Mouse (Mus musculus) lung, adult 18-20 months (tissue): ENCODE measurements at regions not wholly inside any gene's neighbourhood (a gene's known extent, or its start where the extent isn't known, plus 50 kb on each side); places are given as distances from the start of the nearest gene placed in this dataset.

ENCODE experiments used
- DNase-seq, 2 experiments: peaks; one replicate each; pipeline ENCODE4 v3.0.0; 2022; ENCODE audit warnings: mixed read lengths in 2 of 2

GRCm38 (mm10) chr6:51169971-51170411 lies 262.5 kb upstream of the Nfe2l3 start:
- peak in 1 of 2 experiments; percentile 31 for DNase-seq

GRCm38 (mm10) chr6:51170414-51170813 lies 262.1 kb upstream of the Nfe2l3 start:
- DNase-seq: peak; percentile 59 to 67

- peak; percentile 55 to 65 for DNase-seq
Measured at GRCm38 (mm10) chr6:51170871-51171270, 261.6 kb upstream of the Nfe2l3 start.

GRCm38 (mm10) chr6:51171761-51172160 lies 260.7 kb upstream of the Nfe2l3 start:
- DNase-seq: peak in 1 of 2 experiments; percentile 32

GRCm38 (mm10) chr6:51172331-51172791 lies 260.1 kb upstream of the Nfe2l3 start:
- DNase-seq: peak in 1 of 2 experiments; percentile 10

GRCm38 (mm10) chr6:51172856-51173619 lies 259.4 kb upstream of the Nfe2l3 start:
- peak; percentile 88 to 90 for DNase-seq

GRCm38 (mm10) chr6:51173620-51174442 lies 258.6 kb upstream of the Nfe2l3 start:
- DNase-seq: no peak

GRCm38 (mm10) chr6:51174443-51175021 lies 257.9 kb upstream of the Nfe2l3 start:
- DNase-seq: no peak

- no peak for DNase-seq
Measured at GRCm38 (mm10) chr6:51175616-51176590, 256.6 kb upstream of the Nfe2l3 start.

GRCm38 (mm10) chr6:51176791-51177433 lies 255.6 kb upstream of the Nfe2l3 start:
- no peak for DNase-seq

- DNase-seq: no peak
Measured at GRCm38 (mm10) chr6:51177701-51178060, 254.8 kb upstream of the Nfe2l3 start.

GRCm38 (mm10) chr6:51178061-51178791 lies 254.2 kb upstream of the Nfe2l3 start:
- peak; percentile 74 to 81 for DNase-seq

- no peak for DNase-seq
Measured at GRCm38 (mm10) chr6:51178799-51179398, 253.6 kb upstream of the Nfe2l3 start.

GRCm38 (mm10) chr6:51179741-51180537 lies 252.5 kb upstream of the Nfe2l3 start:
- no peak for DNase-seq

GRCm38 (mm10) chr6:51180881-51181875 lies 251.3 kb upstream of the Nfe2l3 start:
- no peak for DNase-seq

GRCm38 (mm10) chr6:51181905-51182304 lies 250.6 kb upstream of the Nfe2l3 start:
- DNase-seq: no peak

GRCm38 (mm10) chr6:51182771-51183284 lies 249.6 kb upstream of the Nfe2l3 start:
- DNase-seq: no peak
